Mouse (Mus musculus) E14TG2a.4 (cell line): ENCODE measurements at regions not wholly inside any gene's neighbourhood (a gene's known extent, or its start where the extent isn't known, plus 50 kb on each side); places are given as distances from the start of the nearest gene placed in this dataset.

Source experiments
- H3K27me3 ChIP-seq: 2 replicates; pipeline ENCODE4 v1.6.1; 2014; ENCODE audit warnings: low read length, control low read depth; ENCODE audit not compliant: insufficient read depth
- H3K36me3 ChIP-seq: 2 replicates; pipeline ENCODE4 v1.6.1; 2014; ENCODE audit warnings: low read length, control low read depth; ENCODE audit not compliant: insufficient read depth
- H3K4me1 ChIP-seq: replicated peaks from 2 replicates; pipeline ENCODE4 v1.6.1; 2014; ENCODE audit warnings: low read depth, low read length, control low read depth
- H3K4me3 ChIP-seq: replicated peaks from 2 replicates; pipeline ENCODE4 v1.5.1; 2014; ENCODE audit warnings: mild to moderate bottlenecking, low read length
- H3K9me3 ChIP-seq: 2 replicates; pipeline ENCODE4 v1.6.1; 2014; ENCODE audit warnings: low read length, control low read depth
- CTCF ChIP-seq: conservative IDR thresholded peaks from 2 replicates; pipeline ENCODE4 v1.5.1; 2014; ENCODE audit warnings: low read length
- NANOG ChIP-seq: IDR thresholded peaks from 2 replicates; pipeline ENCODE4 v1.6.1; 2014; ENCODE audit warnings: borderline replicate concordance, low read length, mixed read lengths
- POU5F1 ChIP-seq: IDR thresholded peaks from 2 replicates; pipeline ENCODE4 v1.6.1; 2014; ENCODE audit warnings: low read length, borderline replicate concordance

- no peak overlapping the region for H3K4me3 ChIP-seq
- no peak for TF ChIP-seq NANOG
- TF ChIP-seq CTCF: no peak
- TF ChIP-seq POU5F1: no peak
- no peaks in the 10 kb centered on the region for H3K27me3 ChIP-seq
- no peaks in the 10 kb centered on the region for H3K4me1 ChIP-seq
- H3K36me3 ChIP-seq: no peaks in the 10 kb centered on the region
- peaks cover 27% of the 10 kb centered on the region for H3K9me3 ChIP-seq
Measured at GRCm38 (mm10) chr13:112010464-112010863, 201.7 kb upstream of the Map3k1 start.

GRCm38 (mm10) chr13:112012640-112013039 lies 203.8 kb upstream of the Map3k1 start:
- TF ChIP-seq CTCF (no peak), POU5F1 (no peak), NANOG (no peak)
- Histone ChIP-seq H3K9me3 (peaks cover 30% of the 10 kb centered on the region), H3K4me3 (no peak overlapping the region), H3K4me1 (no peaks in the 10 kb centered on the region), H3K27me3 (no peaks in the 10 kb centered on the region), H3K36me3 (no peaks in the 10 kb centered on the region)

- Histone ChIP-seq H3K36me3 (no peaks in the 10 kb centered on the region), H3K4me1 (no peaks in the 10 kb centered on the region), H3K9me3 (peaks cover 22% of the 10 kb centered on the region), H3K4me3 (no peak overlapping the region), H3K27me3 (no peaks in the 10 kb centered on the region)
- TF ChIP-seq NANOG: no peak
Measured at GRCm38 (mm10) chr13:112015083-112015482, 206.3 kb upstream of the Map3k1 start.

- Histone ChIP-seq H3K9me3 (peaks cover 22% of the 10 kb centered on the region), H3K4me3 (no peak overlapping the region), H3K27me3 (no peaks in the 10 kb centered on the region), H3K4me1 (no peaks in the 10 kb centered on the region), H3K36me3 (no peaks in the 10 kb centered on the region)
- TF ChIP-seq NANOG (no peak), POU5F1 (no peak), CTCF (no peak)
Measured at GRCm38 (mm10) chr13:112016280-112016679, 207.5 kb upstream of the Map3k1 start.

- Histone ChIP-seq H3K4me3 (no peak overlapping the region), H3K9me3 (peaks cover 21% of the 10 kb centered on the region), H3K27me3 (no peaks in the 10 kb centered on the region), H3K36me3 (no peaks in the 10 kb centered on the region), H3K4me1 (peaks cover 4% of the 10 kb centered on the region)
- no peak for TF ChIP-seq CTCF
- TF ChIP-seq POU5F1: no peak
- TF ChIP-seq NANOG: no peak
Measured at GRCm38 (mm10) chr13:112018497-112019281, 209.9 kb upstream of the Map3k1 start.

GRCm38 (mm10) chr13:112019575-112019974 lies 210.8 kb upstream of the Map3k1 start:
- Histone ChIP-seq H3K9me3 (peaks cover 12% of the 10 kb centered on the region), H3K4me1 (peaks cover 4% of the 10 kb centered on the region), H3K4me3 (no peak overlapping the region), H3K27me3 (no peaks in the 10 kb centered on the region), H3K36me3 (no peaks in the 10 kb centered on the region)
- TF ChIP-seq NANOG (no peak), POU5F1 (no peak), CTCF (no peak)

- Histone ChIP-seq H3K9me3 (no peaks in the 10 kb centered on the region), H3K4me1 (peaks cover 4% of the 10 kb centered on the region), H3K36me3 (no peaks in the 10 kb centered on the region), H3K27me3 (no peaks in the 10 kb centered on the region), H3K4me3 (no peak overlapping the region)
- no peak for TF ChIP-seq CTCF
- no peak for TF ChIP-seq POU5F1
- no peak for TF ChIP-seq NANOG
Measured at GRCm38 (mm10) chr13:112023171-112023570, 214.4 kb upstream of the Map3k1 start.

- Histone ChIP-seq H3K36me3 (no peaks in the 10 kb centered on the region), H3K9me3 (no peaks in the 10 kb centered on the region), H3K4me1 (peaks cover 4% of the 10 kb centered on the region), H3K4me3 (no peak overlapping the region), H3K27me3 (no peaks in the 10 kb centered on the region)
- no peak for TF ChIP-seq POU5F1
- no peak for TF ChIP-seq NANOG
- no peak for TF ChIP-seq CTCF
Measured at GRCm38 (mm10) chr13:112024667-112025585, 216.1 kb upstream of the Map3k1 start.
